Mouse (Mus musculus): ENCODE measurements around the gene Usp7.

GRCm38 (mm10) chr16:8821429-8821828 is 29.3 kb upstream of the Usp7 start:
- TF ChIP-seq GATA1 (IDR thresholded peaks at IDR 0.05; ENCODE audit: borderline replicate concordance, low read length): no peak
- TF ChIP-seq CTCF (IDR thresholded peaks at IDR 0.05; ENCODE audit: low read depth, low read length): no peak

All from G1E (cell line).